6 mouse cellular contexts compared by ENCODE assay signal in the genomic region with DNA sequence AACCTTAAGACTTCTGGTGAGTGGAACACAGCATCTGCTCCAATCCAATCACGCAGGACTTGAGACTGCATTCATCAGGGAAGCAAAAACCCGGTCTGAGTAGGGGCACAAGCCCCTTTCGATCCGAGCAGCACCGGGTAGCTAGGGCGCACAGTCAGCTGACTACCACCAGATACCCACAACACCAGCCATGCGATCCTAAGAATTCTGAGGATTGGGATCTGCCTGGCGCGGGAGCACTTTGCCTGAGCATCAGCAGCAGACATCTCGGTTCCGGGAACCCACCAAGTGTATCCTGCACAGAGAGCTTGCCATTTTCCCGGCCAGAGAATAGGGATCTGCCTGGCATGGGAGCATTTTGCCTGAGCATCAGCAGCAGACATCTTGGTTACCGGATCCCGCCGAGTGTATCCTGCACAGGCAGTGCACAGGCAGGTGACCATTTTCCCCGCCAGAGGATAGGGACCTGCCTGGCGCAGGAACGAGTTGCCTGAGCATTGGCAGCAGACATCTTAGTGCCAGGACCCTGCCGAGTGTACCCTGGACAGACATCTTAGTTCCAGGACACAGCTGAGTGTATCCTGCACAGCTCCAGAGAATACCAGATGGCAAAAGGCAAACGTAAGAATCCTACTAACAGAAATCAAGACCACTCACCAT.
DNase-seq lines count a peak whose midpoint lies in the region.

No protein-coding gene starts in this region.

- DNase-seq in ES-CJ7 (ENCODE audit: low read depth, low spot score) (peak; percentile 56), WW6 (ENCODE audit: low read depth, low spot score) (peak; percentile 22)
- peak; percentile 9 for DNase-seq in brain, adult 2 months (ENCODE audit: low read depth, low spot score)
- DNase-seq in cerebellum, adult 18-20 months: peak; percentile 26 to 32
- peak; percentile 29 for DNase-seq in cerebellum, adult 9-10 months
- DNase-seq in cerebellum, postnatal 36 days: peak; percentile 10 to 25

Comparison
In these comparisons a context has a peak if more than half of its experiments do, and no peak if none do; other contexts are left out.
1. Peak in every context shown above with its lines: DNase-seq.